Mouse (Mus musculus) heart, postnatal 0 days (tissue): Measurements from ENCODE around the gene Trib3. TPM values are rescaled to one million over a fixed set of nuclear protein-coding genes. Genes with fewer than 3 reads are reported as not detected.

Experiments used
- ATAC-seq: fragments of 200-750 bp; cut with Nextera tagmentation; 2 replicates; pipeline ENCODE4 v1.8.0; 2017; ENCODE audit warnings: low read depth, moderate number of reproducible peaks, moderate library complexity; ENCODE audit not compliant: insufficient read depth
- DNase-seq: peaks from one replicate; pipeline ENCODE4 v3.0.0-alpha.2; 2016; ENCODE audit warnings: low spot score
- H3K27ac ChIP-seq: fragments of 300-500 bp; sonication (generic); 2 replicates; pipeline ENCODE4 v1.5.1; 2014; ENCODE audit warnings: low read depth, mild to moderate bottlenecking
- H3K27me3 ChIP-seq: fragments of 300-500 bp; sonication (generic); 2 replicates; pipeline ENCODE4 v1.6.1; 2014; ENCODE audit warnings: low read length, mixed read lengths; ENCODE audit not compliant: control insufficient read depth, insufficient read depth
- H3K36me3 ChIP-seq: fragments of 300-500 bp; sonication (generic); replicated peaks from 2 replicates; pipeline ENCODE4 v1.6.1; 2014; ENCODE audit warnings: low read length, mixed read lengths; ENCODE audit not compliant: control insufficient read depth, insufficient read depth
- H3K4me1 ChIP-seq: fragments of 300-500 bp; sonication (generic); 2 replicates; pipeline ENCODE4 v1.6.1; 2014; ENCODE audit warnings: antibody characterized with exemption; ENCODE audit not compliant: control insufficient read depth, insufficient read depth
- H3K4me2 ChIP-seq: fragments of 300-500 bp; sonication (generic); 2 replicates; pipeline ENCODE4 v1.6.1; 2014; ENCODE audit warnings: low read depth, mild to moderate bottlenecking, low read length, moderate library complexity
- H3K4me3 ChIP-seq: fragments of 300-500 bp; sonication (generic); 2 replicates; pipeline ENCODE4 v1.5.1; 2014; ENCODE audit warnings: low read depth, low read length
- H3K9ac ChIP-seq: fragments of 300-500 bp; sonication (generic); replicated peaks from 2 replicates; pipeline ENCODE4 v1.6.1; 2014; ENCODE audit warnings: low read depth, low read length, mixed read lengths
- H3K9me3 ChIP-seq: fragments of 300-500 bp; sonication (generic); replicated peaks from 2 replicates; pipeline ENCODE4 v1.6.1; 2016; ENCODE audit warnings: low read length; ENCODE audit not compliant: control insufficient read depth
- CTCF ChIP-seq: IDR thresholded peaks from 2 replicates; pipeline ENCODE4 v1.5.1; 2016; ENCODE audit warnings: antibody characterized with exemption, control low read depth, low read depth
- EP300 ChIP-seq: IDR thresholded peaks from 2 replicates; pipeline ENCODE4 v1.6.1; 2016; ENCODE audit warnings: antibody characterized with exemption, low read depth
- WGBS: fragments of 180-500 bp; shearing (Covaris S2); extraction: QIAGEN DNeasy Blood & Tissue Kit; methylation state at CpG from one replicate; pipeline ENCODE4 v1.1.7; 2014; 5-methylcytosine and 5-hydroxymethylcytosine counted together
- polyA plus RNA-seq: library from polyadenylated mRNA; unstranded; fragments of >200 nt; fragmentation: Nextera tagmentation; extraction: Ambion mirVana; gene quantifications from 2 replicates; pipeline ENCODE4 v1.2.1, GENCODE M21; 2015
- total RNA-seq: library from RNA; depleted of rRNA; stranded (reverse); fragments of >200 nt; gene quantifications from 2 replicates; pipeline ENCODE4 v1.2.3, GENCODE M21; 2014; ENCODE audit warnings: low replicate concordance; rRNA removed

Gene Trib3
- total RNA-seq = 0.39 TPM in 1 of 2 replicates, not detected in the other
- polyA plus RNA-seq = 2.5 and 2.6 TPM in 2 replicates

DNA sequence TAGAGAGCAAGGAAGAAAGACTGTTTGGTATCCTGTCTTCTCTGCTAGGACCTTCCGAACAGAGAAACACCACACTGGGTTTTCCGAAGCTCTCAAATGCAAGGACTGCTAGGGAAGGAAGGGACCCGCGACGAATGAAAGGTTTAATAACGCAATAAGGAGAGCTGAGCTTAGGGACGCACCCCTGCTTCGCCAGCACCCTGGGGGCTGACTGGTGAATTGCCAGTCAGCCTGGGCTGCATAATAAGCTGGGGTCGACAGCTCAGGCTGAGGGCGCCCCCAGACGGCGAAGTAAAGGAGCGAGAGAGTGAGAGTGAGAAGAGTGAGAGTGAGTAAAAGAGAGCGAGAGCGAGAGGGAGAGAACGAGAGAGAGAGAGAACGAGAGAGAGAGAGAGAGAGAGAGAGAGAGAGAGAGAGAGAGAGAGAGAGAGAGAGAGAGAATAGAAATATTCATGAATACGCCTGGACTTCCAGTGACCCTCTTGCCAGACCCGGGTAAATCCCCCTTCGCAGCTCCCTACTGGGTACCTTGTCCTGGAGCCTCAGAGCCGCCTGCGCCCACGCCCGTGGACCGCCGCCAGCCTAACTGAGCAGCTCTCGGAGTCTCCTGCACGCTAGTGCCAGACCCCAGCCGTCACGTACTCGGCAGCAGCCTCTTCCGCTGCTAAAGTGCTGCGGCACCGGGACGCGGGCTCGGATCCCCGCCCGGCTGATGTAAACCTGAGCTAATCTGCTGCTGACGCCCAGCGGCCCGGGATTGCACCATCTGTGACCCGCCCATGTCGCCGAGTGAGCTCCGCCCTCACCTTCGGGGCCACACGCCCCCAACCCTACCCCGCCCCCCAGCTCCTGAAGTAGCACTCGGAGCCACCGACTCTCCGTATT lies at the start of gene Trib3:
Gene Trib3, minus strand, starts transcription at position 704 of the 885 bp plus-strand sequence.
- peak; percentile 80 for TF ChIP-seq CTCF
- TF ChIP-seq EP300 = no peak
- H3K36me3 ChIP-seq = no peaks in the 10 kb centered on the region
- ATAC-seq (peak; percentile 86), DNase-seq (peak; percentile 83)
- peak within 1 kb of the TSS; percentile 68 for H3K4me3 ChIP-seq
- peak within 1 kb of the TSS; percentile 57 for H3K27ac ChIP-seq
- peak within 1 kb of the TSS; percentile 98 for H3K4me2 ChIP-seq
- no peaks in the 10 kb centered on the region for H3K4me1 ChIP-seq
- H3K9me3 ChIP-seq = no peaks in the 10 kb centered on the region
- peak within 1 kb of the TSS; percentile 71 for H3K9ac ChIP-seq
- WGBS = under 1% methylated on average over 52 of the region's 52 CpGs
- no peaks in the 10 kb centered on the region for H3K27me3 ChIP-seq

DNA sequence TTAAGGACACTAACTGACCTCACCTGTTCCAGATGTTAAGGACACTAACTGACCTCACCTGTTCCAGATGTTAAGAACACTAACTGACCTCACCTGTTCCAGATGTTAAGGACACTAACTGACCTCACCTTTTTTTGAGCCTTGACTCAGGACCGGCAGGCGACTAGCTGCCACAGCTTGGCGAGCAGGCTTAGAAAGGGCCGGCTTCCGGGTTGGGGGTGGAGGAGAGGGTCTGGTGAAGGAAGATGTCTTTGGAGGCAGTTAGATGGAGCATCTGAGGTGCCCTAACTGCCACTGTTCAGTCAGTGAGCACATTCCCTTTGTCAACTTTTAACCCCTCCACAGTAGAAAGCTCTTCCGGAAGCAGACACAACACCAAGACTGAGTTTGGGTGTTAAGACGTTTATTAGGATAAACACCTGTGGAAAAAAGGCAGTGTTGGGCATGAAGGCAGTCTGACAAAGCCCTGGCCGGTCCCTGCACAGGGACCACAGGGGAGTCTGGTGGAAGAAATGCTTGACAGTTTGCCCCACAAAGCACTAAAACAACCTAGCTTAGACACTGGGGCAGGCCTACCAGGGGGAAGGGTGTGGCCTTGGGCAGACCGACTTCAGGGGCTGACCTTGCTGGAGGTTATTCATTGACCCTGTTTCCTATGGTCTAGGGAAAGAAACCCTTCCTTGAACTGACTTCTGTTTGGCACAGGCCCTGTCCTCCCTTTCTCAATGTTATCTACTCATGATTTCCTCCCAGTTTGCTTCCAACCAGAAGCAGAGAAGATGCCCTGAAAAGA lies 49.6 kb upstream of the Trib3 start:
- 53% methylated on average over 9 of the region's 9 CpGs for WGBS
- Histone ChIP-seq H3K36me3 (no peaks in the 10 kb centered on the region), H3K9ac (no peak overlapping the region), H3K4me2 (0 out of 2 replicates have a peak overlapping the region, but pooled peaks have one; percentile 2), H3K9me3 (no peaks in the 10 kb centered on the region), H3K4me1 (peaks cover 9% of the 10 kb centered on the region; the same call in 1 of the 2 replicates), H3K27ac (peak overlapping the region; percentile 55), H3K4me3 (no peak overlapping the region), H3K27me3 (no peaks in the 10 kb centered on the region)
- ATAC-seq = no peak
- TF ChIP-seq EP300 (no peak), CTCF (no peak)
- DNase-seq = peak; percentile 35

DNA sequence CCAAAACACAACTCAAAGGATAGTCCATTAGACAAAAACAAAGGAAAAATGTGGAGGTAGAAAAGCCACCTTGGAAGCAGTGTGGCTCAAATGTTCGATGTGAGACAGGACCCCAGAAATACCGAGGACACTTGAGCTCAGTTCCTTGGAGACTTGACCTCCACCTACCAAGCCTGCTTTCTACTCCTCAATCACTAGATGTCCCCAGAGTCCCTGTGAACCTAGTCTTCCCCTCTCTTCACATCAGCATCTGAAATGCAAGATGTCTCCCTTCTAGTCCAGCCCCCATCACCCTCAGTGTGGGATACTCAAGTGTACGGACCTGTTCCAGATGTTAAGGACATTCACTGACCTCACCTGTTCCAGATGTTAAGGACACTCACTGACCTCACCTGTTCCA lies 49.0 kb upstream of the Trib3 start:
- Histone ChIP-seq H3K9me3 (no peaks in the 10 kb centered on the region), H3K36me3 (no peaks in the 10 kb centered on the region), H3K27ac (no peak overlapping the region), H3K27me3 (no peaks in the 10 kb centered on the region), H3K4me1 (peaks cover 9% of the 10 kb centered on the region; the same call in 1 of the 2 replicates), H3K4me2 (no peak overlapping the region), H3K9ac (no peak overlapping the region), H3K4me3 (no peak overlapping the region)
- 15% methylated on average over 3 of the region's 3 CpGs for WGBS
- peak; percentile 84 for DNase-seq
- no peak for ATAC-seq
- TF ChIP-seq EP300 (no peak), CTCF (peak; percentile 86)

DNA sequence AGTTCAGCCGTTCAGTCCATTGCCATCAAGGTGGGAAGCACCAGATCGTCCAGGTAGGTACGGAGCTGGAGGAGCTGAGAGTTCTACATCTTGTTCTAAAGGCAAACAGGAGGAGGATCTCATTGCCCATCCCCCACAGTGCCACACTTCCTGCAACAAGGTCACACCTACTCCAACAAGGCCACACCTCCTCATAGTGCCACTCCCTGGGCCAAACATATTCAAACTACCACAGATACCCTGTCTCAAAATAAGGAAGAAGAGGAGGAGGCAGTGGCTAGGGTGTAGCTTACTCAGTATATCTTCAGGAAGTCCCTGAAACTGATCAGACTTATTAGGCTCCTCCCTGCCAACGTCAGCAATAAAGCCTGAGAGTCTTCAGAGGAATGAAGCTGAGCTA lies 40.4 kb upstream of the Trib3 start:
- Histone ChIP-seq H3K27me3 (no peaks in the 10 kb centered on the region), H3K4me1 (0 out of 2 replicates have a peak, but pooled peaks cover 4% of the 10 kb centered on the region), H3K9ac (no peak overlapping the region), H3K4me2 (no peak overlapping the region), H3K36me3 (no peaks in the 10 kb centered on the region), H3K9me3 (0 out of 2 replicates have a peak, but pooled peaks cover 5% of the 10 kb centered on the region), H3K27ac (no peak overlapping the region), H3K4me3 (no peak overlapping the region)
- WGBS = 84% methylated on average over 4 of the region's 4 CpGs
- TF ChIP-seq CTCF (no peak), EP300 (no peak)
- no peak for ATAC-seq
- DNase-seq = no peak

DNA sequence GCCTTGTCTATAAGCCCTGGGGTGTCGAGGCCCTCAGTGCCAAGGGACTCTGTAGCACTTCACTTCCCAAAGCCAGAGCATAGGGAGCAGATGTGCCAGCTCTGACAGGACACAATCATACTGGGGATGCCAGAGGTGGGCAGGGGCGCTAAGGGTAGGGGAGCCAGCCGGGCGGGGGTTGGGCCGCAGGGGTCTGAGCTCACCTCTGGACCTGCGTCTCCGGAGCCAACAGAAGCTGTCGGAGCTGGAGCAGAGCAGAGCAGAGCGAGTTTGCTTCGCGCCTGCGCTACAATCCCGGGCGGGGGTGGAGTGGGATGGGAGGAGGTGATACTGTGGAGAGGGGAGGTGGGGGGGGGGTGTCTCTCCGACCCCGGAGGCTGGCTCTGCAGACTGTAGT lies 32.5 kb upstream of the Trib3 start, which contains the start of gene Nrsn2:
Gene Nrsn2, minus strand, starts transcription at position 294 of the 397 bp plus-strand sequence.
- TF ChIP-seq EP300 (no peak), CTCF (no peak)
- H3K4me1 ChIP-seq = peaks cover 4% of the 10 kb centered on the region; the same call in 1 of the 2 replicates
- H3K9me3 ChIP-seq = no peaks in the 10 kb centered on the region
- 6% methylated on average over 16 of the region's 16 CpGs for WGBS
- DNase-seq (no peak), ATAC-seq (0 out of 2 replicates have a peak, but pooled peaks have one; percentile 33)
- no peaks in the 10 kb centered on the region for H3K36me3 ChIP-seq
- H3K27me3 ChIP-seq = peaks cover 11% of the 10 kb centered on the region; the same call in 1 of the 2 replicates
- peak within 1 kb of the TSS; percentile 20; the same call in 1 of the 2 replicates for H3K4me2 ChIP-seq
- no peak within 1 kb of the TSS for H3K9ac ChIP-seq
- H3K27ac ChIP-seq = no peak within 1 kb of the TSS
- no peak within 1 kb of the TSS for H3K4me3 ChIP-seq
